Mouse (Mus musculus): ENCODE measurements around the gene Pklr. TPM values are rescaled to one million over a fixed set of nuclear protein-coding genes. Genes with fewer than 3 reads are reported as not detected.

Pklr gene
- polyA plus RNA-seq, 1 experiment from 2014 or later = 91.8 TPM

- no peak overlapping the region for H3K4me2 ChIP-seq (replicated peaks; ENCODE audit: low read depth)
- no peak overlapping the region for H3K9ac ChIP-seq (ENCODE audit: low read depth, low read length)
- ATAC-seq = peak; percentile 82
- no peak overlapping the region for H3K4me3 ChIP-seq (ENCODE audit: low read depth, low read length)
- no peak for TF ChIP-seq CTCF (IDR thresholded peaks at IDR 0.05; ENCODE audit: low read depth)
- no peaks in the 10 kb centered on the region for H3K4me1 ChIP-seq (replicated peaks; ENCODE audit: control insufficient read depth, insufficient read depth, low read length)
- H3K9me3 ChIP-seq (ENCODE audit: control insufficient read depth) = no peaks in the 10 kb centered on the region
- WGBS = 44% methylated on average over 4 of the region's 4 CpGs
- no peaks in the 10 kb centered on the region for H3K36me3 ChIP-seq (ENCODE audit: control insufficient read depth, insufficient read depth)
- no peaks in the 10 kb centered on the region for H3K27me3 ChIP-seq (replicated peaks; ENCODE audit: control insufficient read depth, insufficient read depth, low read length)
- H3K27ac ChIP-seq (ENCODE audit: low read depth, low read length) = no peak overlapping the region
Measured at GRCm38 (mm10) chr3:89113058-89113457, 22.9 kb upstream of the Pklr start.

GRCm38 (mm10) chr3:89115522-89115921 is 20.4 kb upstream of the Pklr start:
- Histone ChIP-seq H3K4me1 (replicated peaks; ENCODE audit: control insufficient read depth, insufficient read depth, low read length) (no peaks in the 10 kb centered on the region), H3K9me3 (ENCODE audit: control insufficient read depth) (no peaks in the 10 kb centered on the region), H3K9ac (ENCODE audit: low read depth, low read length) (no peak overlapping the region), H3K4me3 (ENCODE audit: low read depth, low read length) (no peak overlapping the region), H3K27me3 (replicated peaks; ENCODE audit: control insufficient read depth, insufficient read depth, low read length) (no peaks in the 10 kb centered on the region), H3K27ac (ENCODE audit: low read depth, low read length) (no peak overlapping the region), H3K36me3 (ENCODE audit: control insufficient read depth, insufficient read depth) (no peaks in the 10 kb centered on the region), H3K4me2 (replicated peaks; ENCODE audit: low read depth) (no peak overlapping the region)
- TF ChIP-seq CTCF (IDR thresholded peaks at IDR 0.05; ENCODE audit: low read depth) = peak; percentile 73
- 4% methylated on average over 2 of the region's 2 CpGs for WGBS
- peak; percentile 43; the same call in 1 of the 2 replicates for ATAC-seq

DNA sequence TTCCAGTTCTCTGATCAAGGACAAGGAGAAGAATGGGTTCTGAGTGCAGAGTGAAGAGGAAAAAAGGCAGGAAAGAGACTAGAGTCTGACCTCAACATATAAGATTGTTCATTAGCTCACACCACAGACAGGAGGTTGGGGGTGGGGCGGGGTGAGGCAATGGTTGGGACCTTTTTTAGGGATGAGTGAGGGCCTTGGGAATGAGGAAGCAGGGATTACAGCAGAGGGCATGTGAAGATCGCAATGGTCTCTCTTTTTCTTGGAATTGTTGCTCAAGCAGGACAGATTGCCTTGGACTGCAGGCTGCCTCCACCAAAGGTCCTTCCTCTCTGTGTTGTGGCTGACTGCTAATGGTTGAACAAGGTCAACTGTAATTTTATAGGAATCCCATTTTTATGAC is 12.6 kb upstream of the Pklr start:
- H3K4me2 ChIP-seq (replicated peaks; ENCODE audit: low read depth) = no peak overlapping the region
- WGBS = 56% methylated on average over 2 of the region's 2 CpGs
- no peaks in the 10 kb centered on the region for H3K36me3 ChIP-seq (ENCODE audit: control insufficient read depth, insufficient read depth)
- H3K27me3 ChIP-seq (replicated peaks; ENCODE audit: control insufficient read depth, insufficient read depth, low read length) = no peaks in the 10 kb centered on the region
- peak; percentile 41; the same call in 1 of the 2 replicates for ATAC-seq
- H3K4me3 ChIP-seq (ENCODE audit: low read depth, low read length) = no peak overlapping the region
- TF ChIP-seq CTCF (IDR thresholded peaks at IDR 0.05; ENCODE audit: low read depth) = no peak
- no peak overlapping the region for H3K27ac ChIP-seq (ENCODE audit: low read depth, low read length)
- H3K4me1 ChIP-seq (replicated peaks; ENCODE audit: control insufficient read depth, insufficient read depth, low read length) = no peaks in the 10 kb centered on the region
- H3K9me3 ChIP-seq (ENCODE audit: control insufficient read depth) = no peaks in the 10 kb centered on the region
- no peak overlapping the region for H3K9ac ChIP-seq (ENCODE audit: low read depth, low read length)

DNA sequence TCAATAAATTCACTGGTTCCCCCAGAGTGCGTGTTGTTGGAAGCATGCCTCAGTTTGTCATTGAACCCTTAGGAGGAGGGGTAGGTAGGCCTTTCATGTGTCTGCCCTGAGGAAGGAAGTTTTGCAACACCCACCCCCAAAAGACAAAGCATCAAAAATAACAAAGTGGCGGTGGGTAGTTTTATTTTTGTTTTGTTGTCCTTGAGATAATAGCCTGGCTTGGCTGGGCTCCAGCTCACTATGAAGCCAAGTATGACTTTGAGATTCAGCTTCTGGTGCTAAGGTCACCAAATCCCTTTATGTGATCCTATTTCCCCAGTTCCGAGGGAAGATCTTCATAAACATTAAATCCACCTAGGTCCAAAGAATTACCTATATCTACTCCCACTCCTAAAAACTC is 11.7 kb upstream of the Pklr start:
- H3K9me3 ChIP-seq (ENCODE audit: control insufficient read depth) = no peaks in the 10 kb centered on the region
- H3K4me2 ChIP-seq (replicated peaks; ENCODE audit: low read depth) = no peak overlapping the region
- no peaks in the 10 kb centered on the region for H3K36me3 ChIP-seq (ENCODE audit: control insufficient read depth, insufficient read depth)
- TF ChIP-seq CTCF (IDR thresholded peaks at IDR 0.05; ENCODE audit: low read depth) = no peak
- H3K9ac ChIP-seq (ENCODE audit: low read depth, low read length) = no peak overlapping the region
- no peak overlapping the region for H3K27ac ChIP-seq (ENCODE audit: low read depth, low read length)
- ATAC-seq = no peak
- 66% methylated on average over 3 of the region's 3 CpGs for WGBS
- no peak overlapping the region for H3K4me3 ChIP-seq (ENCODE audit: low read depth, low read length)
- H3K27me3 ChIP-seq (replicated peaks; ENCODE audit: control insufficient read depth, insufficient read depth, low read length) = no peaks in the 10 kb centered on the region
- H3K4me1 ChIP-seq (replicated peaks; ENCODE audit: control insufficient read depth, insufficient read depth, low read length) = no peaks in the 10 kb centered on the region

DNA sequence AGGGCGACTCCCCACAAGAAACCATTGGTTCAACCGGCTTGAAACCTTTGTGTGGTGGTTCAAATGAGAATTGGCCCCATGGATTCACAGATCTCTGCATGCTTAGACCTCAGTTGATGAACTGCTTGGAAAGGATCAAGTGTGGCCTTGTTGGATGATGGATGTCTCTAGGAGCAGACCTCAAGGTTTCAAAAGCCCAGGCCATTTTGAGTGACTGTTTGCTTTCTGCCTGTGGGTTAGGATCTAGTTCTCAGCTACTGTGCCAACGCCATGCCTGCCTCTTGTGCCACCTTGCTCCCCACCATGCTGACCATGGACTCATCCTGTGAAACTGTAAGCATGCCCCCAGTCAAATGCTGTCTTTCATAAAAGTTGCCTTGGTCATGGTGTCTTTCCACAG is 10.0 kb upstream of the Pklr start:
- no peak for TF ChIP-seq CTCF (IDR thresholded peaks at IDR 0.05; ENCODE audit: low read depth)
- Histone ChIP-seq H3K4me3 (ENCODE audit: low read depth, low read length) (no peak overlapping the region), H3K9ac (ENCODE audit: low read depth, low read length) (no peak overlapping the region), H3K4me1 (replicated peaks; ENCODE audit: control insufficient read depth, insufficient read depth, low read length) (no peaks in the 10 kb centered on the region), H3K9me3 (ENCODE audit: control insufficient read depth) (no peaks in the 10 kb centered on the region), H3K27ac (ENCODE audit: low read depth, low read length) (no peak overlapping the region), H3K4me2 (replicated peaks; ENCODE audit: low read depth) (no peak overlapping the region), H3K27me3 (replicated peaks; ENCODE audit: control insufficient read depth, insufficient read depth, low read length) (no peaks in the 10 kb centered on the region), H3K36me3 (ENCODE audit: control insufficient read depth, insufficient read depth) (no peaks in the 10 kb centered on the region)
- no peak for ATAC-seq
- WGBS = 94% methylated on average over 3 of the region's 3 CpGs

DNA sequence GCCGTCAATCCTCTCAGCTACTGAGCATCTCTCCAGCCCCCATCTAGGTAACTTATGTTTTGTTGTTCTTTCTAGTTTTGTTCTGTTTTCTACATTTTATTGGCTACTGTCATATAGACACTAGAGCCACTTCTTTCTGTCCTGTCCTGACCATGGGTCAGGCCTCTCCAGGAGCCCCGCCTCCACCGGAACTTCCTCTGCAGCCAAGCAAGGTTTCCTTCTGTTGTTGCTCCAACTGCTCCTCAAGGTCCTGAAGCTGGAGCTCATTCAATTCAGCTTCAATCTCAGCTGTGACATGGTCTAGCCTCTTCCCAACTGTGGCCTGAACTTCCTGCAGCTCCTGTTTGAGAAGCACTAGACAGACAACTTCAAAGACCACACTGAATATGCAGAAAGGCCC is 6.0 kb upstream of the Pklr start:
- H3K9ac ChIP-seq (ENCODE audit: low read depth, low read length) = no peak overlapping the region
- H3K9me3 ChIP-seq (ENCODE audit: control insufficient read depth) = no peaks in the 10 kb centered on the region
- H3K27ac ChIP-seq (ENCODE audit: low read depth, low read length) = no peak overlapping the region
- H3K27me3 ChIP-seq (replicated peaks; ENCODE audit: control insufficient read depth, insufficient read depth, low read length) = no peaks in the 10 kb centered on the region
- 88% methylated on average over 3 of the region's 3 CpGs for WGBS
- H3K4me3 ChIP-seq (ENCODE audit: low read depth, low read length) = no peak overlapping the region
- H3K36me3 ChIP-seq (ENCODE audit: control insufficient read depth, insufficient read depth) = no peaks in the 10 kb centered on the region
- H3K4me1 ChIP-seq (replicated peaks; ENCODE audit: control insufficient read depth, insufficient read depth, low read length) = peaks cover 3% of the 10 kb centered on the region; the same call in 1 of the 2 replicates
- H3K4me2 ChIP-seq (replicated peaks; ENCODE audit: low read depth) = no peak overlapping the region
- ATAC-seq = no peak
- TF ChIP-seq CTCF (IDR thresholded peaks at IDR 0.05; ENCODE audit: low read depth) = no peak

- no peak for ATAC-seq
- peaks cover 3% of the 10 kb centered on the region; the same call in 1 of the 2 replicates for H3K4me1 ChIP-seq (replicated peaks; ENCODE audit: control insufficient read depth, insufficient read depth, low read length)
- no peak overlapping the region for H3K27ac ChIP-seq (ENCODE audit: low read depth, low read length)
- no peaks in the 10 kb centered on the region for H3K27me3 ChIP-seq (replicated peaks; ENCODE audit: control insufficient read depth, insufficient read depth, low read length)
- H3K4me2 ChIP-seq (replicated peaks; ENCODE audit: low read depth) = peak overlapping the region; percentile 70
- 60% methylated on average over 4 of the region's 4 CpGs for WGBS
- no peaks in the 10 kb centered on the region for H3K9me3 ChIP-seq (ENCODE audit: control insufficient read depth)
- no peaks in the 10 kb centered on the region for H3K36me3 ChIP-seq (ENCODE audit: control insufficient read depth, insufficient read depth)
- H3K9ac ChIP-seq (ENCODE audit: low read depth, low read length) = no peak overlapping the region
- TF ChIP-seq CTCF (IDR thresholded peaks at IDR 0.05; ENCODE audit: low read depth) = no peak
- H3K4me3 ChIP-seq (ENCODE audit: low read depth, low read length) = no peak overlapping the region
Measured at GRCm38 (mm10) chr3:89131816-89132215, 4.1 kb upstream of the Pklr start.
